Mouse (Mus musculus): ENCODE results near the gene Srgn.
"Not testable (repeated sequence)": the region's sequence is repeated elsewhere in the genome, so short reads cannot be mapped to it uniquely, and the experiment has no call there.

Gene Srgn

GRCm38 (mm10) chr10:62488266-62488665, 39.0 kb downstream of the Srgn start:
- in situ Hi-C loops (cut with MboI; ENCODE audit: low sequenced_read_pairs), result no loop called here

DNA sequence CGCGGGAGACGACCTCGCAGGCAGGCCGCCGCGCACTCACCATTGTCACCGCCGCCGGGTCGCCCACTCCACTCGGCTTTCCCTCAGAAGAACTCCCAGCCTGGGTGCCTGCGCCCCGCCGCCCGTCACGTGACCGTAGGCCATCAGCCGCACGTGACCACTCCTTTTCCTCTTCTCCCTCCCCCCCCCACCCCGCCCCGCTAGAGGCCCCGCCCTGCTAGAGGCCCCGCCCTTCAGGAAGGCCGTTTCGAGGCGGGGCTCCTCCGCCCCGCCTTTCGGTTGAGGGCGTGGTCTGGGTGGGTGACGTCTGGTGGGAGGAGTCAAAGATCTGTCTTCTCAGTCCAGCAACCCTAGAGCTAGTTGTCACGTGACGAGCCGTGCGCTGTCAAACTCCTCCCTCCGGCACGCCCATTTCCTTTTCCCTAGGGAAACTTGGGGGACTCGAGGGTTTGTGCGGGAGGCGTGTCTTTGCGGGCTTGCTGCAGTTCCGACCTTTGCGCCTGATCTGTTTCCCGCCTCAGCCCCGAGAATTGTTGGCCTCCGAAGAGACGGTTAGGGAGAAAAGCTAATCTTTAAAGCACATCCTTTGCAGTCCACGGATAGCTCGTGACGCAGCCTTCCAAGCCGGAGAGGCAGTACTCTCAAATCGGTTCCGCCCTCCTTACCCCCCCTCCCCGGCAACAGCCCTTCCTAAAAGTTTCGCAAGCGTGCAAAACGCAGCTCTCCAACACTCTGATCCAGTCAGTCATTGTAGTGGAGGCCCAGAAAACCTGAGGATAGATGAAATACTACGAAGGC, 40.4 kb downstream of the Srgn start, which contains the start of gene Vps26a:
Gene Vps26a (minus strand): TSS at position 188 of the 798 bp plus-strand sequence.
- in situ Hi-C loops (cut with MboI; ENCODE audit: low sequenced_read_pairs), result no loop called here

DNA sequence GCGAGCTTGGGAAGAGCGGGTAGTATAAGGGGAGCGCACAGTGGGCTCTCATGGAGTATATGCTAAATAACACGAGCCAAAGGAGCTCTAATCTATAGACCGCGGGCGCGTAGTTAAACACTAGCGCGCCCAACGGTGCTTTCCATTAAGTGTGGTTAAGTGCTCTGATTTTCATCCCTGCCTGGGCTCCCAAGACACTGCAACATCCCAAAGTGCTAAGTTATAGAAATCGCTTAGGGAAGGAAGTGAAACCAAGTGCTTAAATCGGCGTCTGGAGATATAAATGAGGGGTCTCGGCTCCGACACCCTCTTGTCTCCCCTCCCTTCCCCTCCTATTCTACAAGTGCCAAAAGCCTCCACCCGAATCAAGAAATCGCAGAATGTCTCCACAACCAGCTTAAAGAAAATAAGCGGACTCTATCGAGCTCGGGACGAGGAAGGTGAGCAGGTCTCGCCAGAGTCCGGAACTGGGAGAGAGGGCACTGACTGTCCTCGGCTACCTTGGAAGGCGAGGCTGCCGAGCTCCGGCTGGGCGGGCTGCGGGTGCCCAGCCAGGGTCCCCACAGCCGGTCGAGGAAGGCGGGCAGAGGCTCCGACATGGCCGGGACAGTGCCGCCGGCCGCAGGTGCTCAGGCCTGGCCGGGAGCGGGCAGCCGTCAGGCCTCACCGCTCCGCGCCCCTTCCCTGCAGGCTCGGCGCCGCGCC, 41.2 kb downstream of the Srgn start:
- in situ Hi-C loops (cut with MboI; ENCODE audit: low sequenced_read_pairs), result no loop called here

GRCm38 (mm10) chr10:62481108-62481852, 46.0 kb downstream of the Srgn start:
- in situ Hi-C loops (cut with MboI; ENCODE audit: low sequenced_read_pairs), result no loop called here

DNA sequence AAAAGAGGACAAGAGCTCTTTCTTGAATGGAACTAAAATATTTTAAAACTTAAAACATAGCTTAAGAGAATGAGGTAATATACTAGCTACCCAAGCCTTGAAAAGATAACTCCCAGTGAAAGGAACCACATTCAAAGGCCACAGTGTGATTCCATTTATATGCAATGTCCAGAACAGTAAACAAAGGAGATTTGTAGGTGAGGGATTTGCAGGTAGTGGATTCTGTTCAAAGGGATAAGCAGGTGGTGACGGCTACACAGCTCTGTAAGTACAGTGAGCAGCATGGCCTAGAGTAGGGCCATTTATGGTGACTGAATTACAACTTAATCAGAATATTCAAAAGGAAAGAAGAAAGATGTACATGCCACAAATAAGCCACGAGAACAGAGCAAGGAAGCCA, 50.3 kb downstream of the Srgn start:
- in situ Hi-C loops (cut with MboI; ENCODE audit: low sequenced_read_pairs), result no loop called here

- in situ Hi-C loops (cut with MboI; ENCODE audit: low sequenced_read_pairs), result no loop called here
These were observed 52.3 kb downstream of the Srgn start for GRCm38 (mm10) chr10:62474944-62475343.

GRCm38 (mm10) chr10:62471105-62471504, 56.1 kb downstream of the Srgn start:
- in situ Hi-C loops (cut with MboI; ENCODE audit: low sequenced_read_pairs), result no loop called here

DNA sequence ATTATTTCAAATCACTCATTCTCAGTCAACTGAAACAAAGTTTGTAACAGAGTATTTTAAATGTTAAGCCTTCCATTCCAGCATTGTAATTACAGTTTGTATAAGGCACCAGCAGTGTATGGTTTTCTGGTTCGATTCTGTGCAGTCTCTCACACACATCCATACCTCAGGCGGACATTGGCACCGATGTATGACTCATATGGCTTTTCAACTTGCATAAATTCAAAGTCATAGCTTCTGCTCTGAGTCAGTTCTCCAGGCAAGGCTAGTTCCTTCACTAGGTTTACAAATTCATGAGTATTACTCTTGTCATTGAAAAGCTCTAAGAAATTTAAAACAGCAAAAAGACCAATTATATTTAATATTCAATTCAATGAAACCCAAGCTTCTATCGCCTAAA, 57.5 kb downstream of the Srgn start:
- in situ Hi-C loops (cut with MboI; ENCODE audit: low sequenced_read_pairs), result no loop called here

DNA sequence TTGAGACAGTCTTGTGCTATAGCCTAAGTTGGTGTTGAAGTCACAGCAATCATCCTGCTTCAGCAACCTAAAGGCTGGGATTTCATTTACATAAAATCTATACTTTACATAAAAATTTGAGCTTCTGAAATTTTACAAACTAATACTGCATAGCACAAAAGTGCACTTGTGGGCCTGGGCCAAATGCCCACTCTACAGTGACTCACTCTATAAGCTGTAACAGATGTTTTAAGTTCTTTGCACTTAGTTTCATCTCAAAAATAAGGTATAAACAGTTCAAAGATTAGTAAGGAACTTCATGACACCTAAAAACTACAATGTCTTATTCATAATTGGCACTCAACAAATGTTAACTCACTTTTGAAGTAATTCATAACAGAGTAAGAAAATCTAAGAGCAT, 65.9 kb downstream of the Srgn start:
- in situ Hi-C loops (cut with MboI; ENCODE audit: low sequenced_read_pairs), result no loop called here

DNA sequence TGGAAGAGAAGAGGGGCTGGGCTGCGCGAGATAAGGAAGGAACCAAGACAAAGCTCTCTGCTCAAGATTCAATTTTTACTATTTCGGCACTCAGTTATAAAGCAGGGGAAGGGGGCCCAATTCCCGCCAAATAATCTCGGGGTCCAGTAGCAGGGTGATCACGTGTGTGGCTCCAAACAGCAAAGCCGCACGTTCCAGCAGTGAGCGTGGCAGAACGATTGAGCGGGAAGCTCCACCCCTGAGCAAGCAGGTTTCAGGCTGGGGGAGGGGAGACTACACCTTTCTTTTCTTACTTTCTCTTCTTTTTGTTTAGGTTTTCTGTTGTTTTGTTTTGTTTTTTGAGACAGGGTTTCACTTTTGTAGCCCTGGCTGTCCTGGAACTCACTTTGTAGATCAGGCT, 75.2 kb downstream of the Srgn start:
- in situ Hi-C loops (cut with MboI; ENCODE audit: low sequenced_read_pairs), result not testable (repeated sequence)

DNA sequence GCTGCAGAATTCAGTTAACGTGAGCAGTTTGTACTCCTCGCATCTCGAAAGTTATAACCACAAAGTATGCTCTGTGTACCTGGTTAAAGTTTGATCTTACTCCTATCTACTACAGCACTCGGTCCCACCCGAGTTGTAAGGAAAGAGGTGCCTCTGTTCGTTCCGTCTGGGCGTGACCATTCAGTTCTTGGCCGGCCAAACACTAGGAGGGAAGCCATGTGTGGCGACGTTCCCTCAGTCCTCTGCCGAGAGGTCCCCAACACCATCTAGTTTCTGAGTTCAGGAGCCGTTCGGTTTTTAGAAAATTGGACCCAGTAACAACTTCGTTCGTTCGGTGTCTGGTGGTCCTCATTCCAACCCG, 77.0 kb downstream of the Srgn start:
- in situ Hi-C loops (cut with MboI; ENCODE audit: low sequenced_read_pairs), result no loop called here

- in situ Hi-C loops (cut with MboI; ENCODE audit: low sequenced_read_pairs), result no loop called here
These were observed 77.6 kb downstream of the Srgn start, which contains the start of the genes 4930507D05Rik and Supv3l1 for GRCm38 (mm10) chr10:62449364-62450279. Gene 4930507D05Rik, plus strand, starts transcription at chr10:62449489. Gene Supv3l1, minus strand, starts transcription at chr10:62449738.

Measured in CH12F3 (cell line).